Mouse (Mus musculus): ENCODE measurements around the gene Rhoh.

GRCm38 (mm10) chr5:65859396-65859795, 1.6 kb upstream of the Rhoh start:
- TF ChIP-seq CTCF (IDR thresholded peaks at IDR 0.05; ENCODE audit: insufficient read depth, low read length) (no peak), POLR2A (IDR thresholded peaks at IDR 0.05; ENCODE audit: borderline replicate concordance, extremely low read depth, low read depth, low read length) (no peak)

Data from lung, adult 2 months (tissue).